Mouse (Mus musculus) layer of hippocampus, postnatal 36 days (tissue): ENCODE data around the gene Fam90a1a. TPM values are rescaled to one million over a fixed set of nuclear protein-coding genes. Genes with fewer than 3 reads are reported as not detected.

Experiments used
- total RNA-seq, 2 experiments: library from RNA; stranded (reverse); gene quantifications; 2 replicates each; pipeline ENCODE4 v1.2.3; 2021

Fam90a1a gene
- total RNA-seq, 2 experiments from 2014 or later = not detected

Other genes starting within 250 kb of the Fam90a1a start
- not detected for gene Defa24, start 224.2 kb upstream of the Fam90a1a start, total RNA-seq
- gene Defb50, start 135.2 kb upstream of the Fam90a1a start, total RNA-seq = not detected
- gene Defb2, start 118.8 kb upstream of the Fam90a1a start, total RNA-seq = not detected
- gene Defb10, start 99.8 kb upstream of the Fam90a1a start, total RNA-seq = not detected
- gene Defb9, start 73.3 kb upstream of the Fam90a1a start, total RNA-seq = not detected
- not detected for gene Defb11, start 52.3 kb upstream of the Fam90a1a start, total RNA-seq
- gene Defb15, start 26.0 kb upstream of the Fam90a1a start, total RNA-seq = not detected
- gene Defb35, start 20.4 kb upstream of the Fam90a1a start, total RNA-seq = not detected
- not detected for gene Defb13, start 12.0 kb upstream of the Fam90a1a start, total RNA-seq
- gene Ccdc70, start 11.1 kb downstream of the Fam90a1a start, total RNA-seq = not detected
- gene Atp7b, start 101.6 kb downstream of the Fam90a1a start, total RNA-seq = 1 to 10 TPM; 1.9 to 2.1 TPM
- gene Alg11, start 102.0 kb downstream of the Fam90a1a start, total RNA-seq = 10 to 100 TPM; 37.6 to 42.8 TPM
- gene Nek5, start 166.3 kb downstream of the Fam90a1a start, total RNA-seq = under 1 TPM; 0.22 to 0.28 TPM
- gene Nek3, start 207.7 kb downstream of the Fam90a1a start, total RNA-seq = 1 to 10 TPM; 2.3 to 3.2 TPM
- gene Ckap2, start 227.1 kb downstream of the Fam90a1a start, total RNA-seq = 1 to 10 TPM in 1 of 2 experiments, under 1 TPM in 1; 0.71 to 1.7 TPM
- gene Vps36, start 234.1 kb downstream of the Fam90a1a start, total RNA-seq = 10 to 100 TPM; 26.5 to 30.9 TPM